Mouse (Mus musculus): Measurements from ENCODE around the gene Gm5788. TPM values are rescaled to one million over a fixed set of nuclear protein-coding genes. Genes with fewer than 3 reads are reported as not detected.

Gm5788 gene
- polyA plus RNA-seq, 1 experiment from 2014 or later = not detected

DNA sequence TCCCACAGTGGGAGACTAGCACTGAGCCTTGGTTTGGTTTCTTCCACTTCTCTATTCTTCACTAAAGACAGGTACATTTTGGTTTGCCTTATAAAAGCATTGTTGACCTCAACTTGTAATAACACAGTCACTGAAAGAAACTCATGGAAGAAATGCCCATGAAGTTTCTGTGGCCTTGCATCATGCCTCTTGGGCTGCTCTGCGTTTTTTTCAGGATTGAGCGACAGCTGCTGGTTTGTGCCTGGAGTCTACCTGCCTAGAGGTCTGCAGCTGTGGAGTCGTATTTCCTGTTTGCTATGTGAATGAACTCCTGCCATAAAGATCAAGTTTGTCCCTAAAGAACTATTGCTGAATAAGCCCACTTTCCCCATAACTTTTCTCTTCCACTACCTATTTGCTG lies 49.4 kb downstream of the Gm5788 start:
- Histone ChIP-seq H3K9me3 (replicated peaks) (no peaks in the 10 kb centered on the region), H3K27ac (no peak overlapping the region), H3K4me2 (no peak overlapping the region), H3K27me3 (no peaks in the 10 kb centered on the region), H3K9ac (no peak overlapping the region), H3K4me1 (no peaks in the 10 kb centered on the region), H3K36me3 (no peaks in the 10 kb centered on the region), H3K4me3 (replicated peaks) (no peak overlapping the region)
- 78% methylated on average over 3 of the region's 3 CpGs for WGBS
- ATAC-seq (replicated peaks; ENCODE audit: low FRiP score) = no peak

Other genes with a start within 250 kb of the Gm5788 start
- 44.4 and 46.6 TPM in 2 replicates for gene Vipas39, start 228.5 kb upstream of the Gm5788 start, polyA plus RNA-seq (2015; fragmentation: Nextera tagmentation; extraction: Ambion mirVana)
- 235 and 248 TPM in 2 replicates for gene Ahsa1, start 228.2 kb upstream of the Gm5788 start, polyA plus RNA-seq (2015; fragmentation: Nextera tagmentation; extraction: Ambion mirVana)
- gene Ism2, start 195.0 kb upstream of the Gm5788 start, polyA plus RNA-seq (2015; fragmentation: Nextera tagmentation; extraction: Ambion mirVana) = 0.98 and 1.1 TPM in 2 replicates
- 75.4 and 78.5 TPM in 2 replicates for gene Sptlc2, start 106.4 kb upstream of the Gm5788 start, polyA plus RNA-seq (2015; fragmentation: Nextera tagmentation; extraction: Ambion mirVana)
- gene Slirp, start 50.8 kb upstream of the Gm5788 start, polyA plus RNA-seq (2015; fragmentation: Nextera tagmentation; extraction: Ambion mirVana) = 310 and 326 TPM in 2 replicates
- gene Alkbh1, start 50.7 kb upstream of the Gm5788 start, polyA plus RNA-seq (2015; fragmentation: Nextera tagmentation; extraction: Ambion mirVana) = 61.9 and 64.6 TPM in 2 replicates
- 135 and 136 TPM in 2 replicates for gene Snw1, start 22.4 kb upstream of the Gm5788 start, polyA plus RNA-seq (2015; fragmentation: Nextera tagmentation; extraction: Ambion mirVana)
- gene Gm8300, start 19.6 kb downstream of the Gm5788 start, polyA plus RNA-seq (2015; fragmentation: Nextera tagmentation; extraction: Ambion mirVana) = not detected in 2 replicates
- not detected in 2 replicates for gene Oog1, start 108.0 kb downstream of the Gm5788 start, polyA plus RNA-seq (2015; fragmentation: Nextera tagmentation; extraction: Ambion mirVana)
- gene Gm4027, start 124.1 kb downstream of the Gm5788 start, polyA plus RNA-seq (2015; fragmentation: Nextera tagmentation; extraction: Ambion mirVana) = not detected in 2 replicates
- not detected in 2 replicates for gene Gm16381, start 149.9 kb downstream of the Gm5788 start, polyA plus RNA-seq (2015; fragmentation: Nextera tagmentation; extraction: Ambion mirVana)

Data from kidney, embryonic 15.5 days (tissue).